Mouse (Mus musculus) lung, adult 2 months (tissue): Measurements from ENCODE around the gene Olfr430. TPM values are rescaled to one million over a fixed set of nuclear protein-coding genes. Genes with fewer than 3 reads are reported as not detected.
"Not testable (repeated sequence)": the region's sequence is repeated elsewhere in the genome, so short reads cannot be mapped to it uniquely, and the experiment has no call there.

ENCODE experiments used
- DNase-seq: peaks from one replicate; pipeline ENCODE4 v3.0.0; 2022
- H3K4me1 ChIP-seq: fragments of 200-500 bp; 2 replicates; pipeline ENCODE4 v1.6.1; 2011; ENCODE audit warnings: low read length; ENCODE audit not compliant: control insufficient read depth, insufficient read depth
- H3K4me3 ChIP-seq: fragments of 200-500 bp; replicated peaks from 2 replicates; pipeline ENCODE3; 2011; ENCODE audit warnings: low read depth, mild to moderate bottlenecking, control low read depth, low read length; ENCODE audit errors: extremely low read depth
- CTCF ChIP-seq: fragments of 200-500 bp; IDR thresholded peaks from 2 replicates; pipeline ENCODE4 v1.5.1; 2011; ENCODE audit warnings: mild to moderate bottlenecking, low read length, control low read depth; ENCODE audit not compliant: insufficient read depth
- POLR2A ChIP-seq: fragments of 200-500 bp; IDR thresholded peaks from 2 replicates; pipeline ENCODE4 v1.6.1; 2011; ENCODE audit warnings: low read depth, mild to moderate bottlenecking, control low read depth, low read length, borderline replicate concordance; ENCODE audit errors: extremely low read depth
- WGBS: fragments of 180-500 bp; shearing (Covaris S2); methylation state at CpG from one replicate; pipeline ENCODE4 v1.1.7; 2018; 5-methylcytosine and 5-hydroxymethylcytosine counted together
- polyA plus RNA-seq: library from polyadenylated mRNA; depleted of rRNA; stranded (reverse); fragments of >200 nt; gene quantifications from 2 replicates; pipeline ENCODE4 v1.2.3, GENCODE M21; 2012; rRNA removed

Gene Olfr430
- not detected in 2 replicates for polyA plus RNA-seq

DNA sequence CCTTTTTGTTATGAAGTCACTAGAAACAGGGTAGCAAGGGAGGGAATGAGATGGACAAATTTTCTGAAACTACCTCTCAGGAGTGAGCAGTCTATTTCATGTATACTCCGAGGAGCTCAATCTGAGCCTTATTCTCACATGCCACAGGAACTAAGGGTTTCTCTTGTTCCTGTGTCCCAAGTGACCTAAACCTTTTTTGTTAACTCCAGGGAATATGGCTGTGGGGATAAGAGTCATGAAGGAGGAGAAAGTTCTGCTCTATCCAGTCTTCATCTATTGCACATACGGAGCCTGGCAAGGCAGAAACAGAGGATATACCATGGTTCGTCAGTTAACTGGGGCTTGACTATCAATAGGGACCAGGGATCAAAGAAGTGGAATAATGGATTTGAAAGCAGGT lies at the start of gene Olfr430:
Gene Olfr430, plus strand, starts transcription at position 301 of the 400 bp plus-strand sequence.
- Histone ChIP-seq H3K4me3 (no peak within 1 kb of the TSS), H3K4me1 (no peaks in the 10 kb centered on the region)
- 86% methylated on average over 3 of the region's 3 CpGs for WGBS
- DNase-seq: no peak
- no peak for TF ChIP-seq POLR2A

DNA sequence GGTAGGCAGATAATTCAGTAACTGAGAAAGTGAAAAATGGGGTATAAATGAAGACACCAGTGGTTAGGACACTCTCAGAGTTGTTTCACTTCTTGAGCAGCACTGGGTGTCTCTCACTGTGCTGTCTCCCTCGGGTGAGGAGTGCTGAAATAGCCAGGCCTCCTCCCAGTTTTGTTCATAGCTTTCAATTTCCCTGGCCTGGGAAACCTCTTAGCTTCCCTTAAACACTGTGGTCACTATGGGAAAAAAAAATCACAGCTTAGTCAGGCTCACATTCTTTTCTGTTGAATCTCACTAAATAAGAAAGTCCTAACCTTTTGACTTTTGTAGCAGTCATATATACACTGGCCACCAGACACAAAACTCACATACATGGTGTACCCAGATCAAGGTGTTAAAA lies 34.7 kb upstream of the Olfr430 start, which contains the start of gene Ifi205:
Gene Ifi205, minus strand, starts transcription at position 113 of the 400 bp plus-strand sequence.
- H3K4me3 ChIP-seq: no peak within 1 kb of the TSS
- no peak for TF ChIP-seq POLR2A
- TF ChIP-seq CTCF: no peak
- WGBS: 23% methylated on average over 1 of the region's 1 CpGs
- no peaks in the 10 kb centered on the region for H3K4me1 ChIP-seq
- DNase-seq: no peak

DNA sequence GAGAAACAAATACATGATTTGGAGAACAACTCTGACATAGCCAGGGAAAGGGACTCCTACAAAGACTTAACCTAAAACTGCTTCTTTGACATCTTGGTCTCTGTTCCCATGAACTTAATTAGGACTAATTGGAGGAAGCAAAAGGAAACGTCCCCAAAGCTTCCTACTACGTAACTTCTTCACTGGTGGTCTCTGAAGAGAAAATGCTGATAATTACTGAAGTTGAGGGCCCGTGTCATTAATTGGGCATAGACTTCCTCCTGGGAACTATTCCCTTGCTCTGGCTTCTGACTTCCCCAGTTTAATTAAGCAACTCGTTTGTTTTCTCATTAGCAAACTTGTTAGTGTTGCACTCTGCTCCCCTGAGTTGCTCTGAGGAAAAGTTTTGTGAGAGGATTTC lies 30.6 kb upstream of the Olfr430 start:
- WGBS: 70% methylated on average over 4 of the region's 4 CpGs
- no peak for DNase-seq
- TF ChIP-seq CTCF (no peak), POLR2A (no peak)
- no peaks in the 10 kb centered on the region; the same call in 1 of the 2 replicates for H3K4me1 ChIP-seq
- H3K4me3 ChIP-seq: no peak overlapping the region

DNA sequence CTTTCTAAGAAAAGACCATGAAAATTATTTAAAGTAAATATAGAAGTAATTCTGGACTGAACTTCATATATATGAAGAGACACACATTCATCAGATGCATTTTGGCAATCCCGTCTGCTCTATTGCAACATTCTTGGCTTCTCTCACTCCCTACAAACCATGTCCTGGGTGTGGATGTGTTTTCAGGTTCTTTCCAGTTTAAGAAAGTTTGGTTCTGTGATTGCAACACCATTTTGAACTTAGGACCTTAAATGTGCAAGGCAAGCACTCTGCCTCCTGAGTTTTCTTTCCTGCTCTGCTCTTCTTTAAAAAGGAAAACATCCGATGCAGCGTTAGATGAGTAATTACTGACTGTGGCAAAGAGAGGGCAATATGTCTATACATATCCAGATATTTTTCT lies 27.9 kb upstream of the Olfr430 start:
- no peak overlapping the region for H3K4me3 ChIP-seq
- DNase-seq: no peak
- TF ChIP-seq POLR2A (no peak), CTCF (no peak)
- H3K4me1 ChIP-seq: no peaks in the 10 kb centered on the region; the same call in 1 of the 2 replicates
- 75% methylated on average over 3 of the region's 3 CpGs for WGBS

DNA sequence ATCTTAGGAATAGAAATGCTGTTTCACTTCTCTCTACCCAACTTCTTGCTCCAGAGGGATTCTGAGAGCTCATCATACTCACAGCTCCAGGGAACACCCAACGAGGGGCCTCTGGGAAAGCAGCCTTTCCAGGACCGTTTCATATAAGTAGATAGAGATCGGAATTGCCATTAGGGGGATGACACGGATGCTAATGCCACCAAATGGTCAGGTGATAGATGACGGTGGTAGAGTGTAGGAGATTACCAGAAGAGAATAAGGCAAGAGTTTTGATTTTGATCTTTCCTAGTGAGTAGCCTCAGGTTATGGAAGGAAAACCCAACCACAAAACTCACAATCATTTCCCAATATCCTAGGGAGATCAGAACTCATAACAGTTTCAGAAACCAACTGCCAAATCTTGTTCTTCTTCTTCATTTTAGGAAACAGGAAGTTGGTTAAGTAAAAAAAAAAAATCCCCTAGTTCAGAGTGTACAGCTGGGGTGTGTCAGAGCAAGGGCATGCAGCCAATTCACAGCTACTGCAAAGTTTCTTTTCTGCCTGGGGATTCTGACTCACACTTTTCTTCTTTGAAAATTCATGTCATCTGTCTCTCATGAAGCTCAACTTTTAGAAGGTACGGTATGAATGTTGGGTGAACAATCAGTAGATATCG lies 25.8 kb upstream of the Olfr430 start, which contains the start of gene Olfr433:
Gene Olfr433, plus strand, starts transcription at position 183 of the 655 bp plus-strand sequence.
- H3K4me1 ChIP-seq: no peaks in the 10 kb centered on the region; the same call in 1 of the 2 replicates
- no peak within 1 kb of the TSS for H3K4me3 ChIP-seq
- WGBS: 58% methylated on average over 7 of the region's 7 CpGs
- TF ChIP-seq CTCF: no peak
- no peak for TF ChIP-seq POLR2A
- DNase-seq: peak; percentile 24

DNA sequence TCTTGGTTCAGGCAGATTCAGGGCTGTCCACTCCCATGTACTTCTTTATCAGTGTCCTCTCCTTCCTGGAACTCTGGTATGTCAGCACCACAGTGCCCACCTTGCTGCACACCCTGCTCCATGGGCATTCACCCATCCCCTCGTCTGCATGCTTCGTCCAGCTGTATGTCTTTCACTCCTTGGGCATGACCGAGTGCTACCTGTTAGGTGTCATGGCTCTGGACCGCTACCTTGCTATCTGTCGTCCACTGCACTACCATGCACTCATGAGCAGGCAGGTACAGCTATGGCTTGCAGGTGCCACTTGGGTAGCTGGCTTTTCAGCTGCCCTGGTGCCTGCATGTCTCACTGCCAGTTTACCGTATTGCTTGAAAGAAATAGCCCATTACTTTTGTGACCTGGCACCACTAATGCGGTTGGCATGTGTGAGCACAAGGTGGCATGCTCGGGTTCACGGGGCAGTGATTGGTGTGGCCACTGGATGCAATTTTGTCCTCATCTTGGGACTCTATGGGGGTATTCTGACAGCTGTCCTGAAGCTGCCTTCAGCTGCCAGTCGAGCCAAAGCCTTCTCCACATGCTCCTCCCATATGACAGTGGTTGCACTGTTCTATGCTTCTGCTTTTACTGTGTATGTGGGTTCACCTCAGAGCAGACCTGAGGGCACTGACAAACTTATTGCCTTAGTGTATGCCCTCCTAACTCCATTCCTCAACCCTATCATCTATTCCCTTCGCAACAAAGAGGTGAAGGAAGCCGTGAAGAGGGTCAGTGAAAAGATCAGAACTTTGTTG lies 24.1 kb upstream of the Olfr430 start:
- H3K4me1 ChIP-seq, DNase-seq, H3K4me3 ChIP-seq: not testable (repeated sequence)
- WGBS: 80% methylated on average over 12 of the region's 12 CpGs

DNA sequence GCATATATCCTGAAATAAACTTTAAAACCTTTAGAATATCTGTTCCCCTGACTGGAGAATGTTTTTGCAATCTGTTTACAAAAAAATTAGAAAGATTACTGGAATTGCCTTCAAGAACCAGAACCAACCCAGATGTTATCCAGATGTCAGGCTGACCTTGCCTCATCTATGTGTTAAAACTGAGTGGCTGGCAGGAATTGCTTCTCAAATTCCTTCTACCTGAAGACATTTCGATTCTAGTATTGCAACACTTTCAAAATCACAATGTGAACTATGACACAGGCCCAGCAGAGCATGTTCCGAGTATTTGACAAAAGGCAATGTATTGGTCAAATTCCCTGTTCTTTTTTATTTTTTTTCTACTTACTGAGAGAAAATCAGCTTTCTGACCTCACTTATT lies 22.0 kb upstream of the Olfr430 start:
- DNase-seq: no peak
- TF ChIP-seq POLR2A: no peak
- no peak for TF ChIP-seq CTCF
- no peak overlapping the region for H3K4me3 ChIP-seq
- H3K4me1 ChIP-seq: no peaks in the 10 kb centered on the region; the same call in 1 of the 2 replicates
- WGBS: 51% methylated on average over 2 of the region's 2 CpGs

DNA sequence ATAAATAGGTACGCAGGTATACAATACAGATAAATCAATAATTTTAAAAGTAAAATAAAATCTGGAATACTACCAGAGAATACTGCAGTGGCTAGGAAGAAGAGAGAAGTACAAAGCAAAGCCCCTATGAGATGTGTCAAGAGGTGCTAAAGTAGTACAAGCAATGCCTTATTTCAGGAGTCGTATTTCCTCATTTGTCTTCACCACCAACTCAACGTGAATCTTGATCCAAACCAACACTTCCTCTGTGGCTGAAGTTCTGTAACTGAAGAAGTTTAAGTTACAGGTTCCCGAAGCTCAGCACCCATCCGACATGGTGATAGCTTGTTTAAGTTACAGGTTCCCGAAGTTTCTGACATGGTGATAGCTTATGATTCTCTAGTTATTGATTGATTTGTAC lies 18.2 kb upstream of the Olfr430 start:
- H3K4me1 ChIP-seq, DNase-seq, H3K4me3 ChIP-seq: not testable (repeated sequence)
- 68% methylated on average over 6 of the region's 6 CpGs for WGBS

DNA sequence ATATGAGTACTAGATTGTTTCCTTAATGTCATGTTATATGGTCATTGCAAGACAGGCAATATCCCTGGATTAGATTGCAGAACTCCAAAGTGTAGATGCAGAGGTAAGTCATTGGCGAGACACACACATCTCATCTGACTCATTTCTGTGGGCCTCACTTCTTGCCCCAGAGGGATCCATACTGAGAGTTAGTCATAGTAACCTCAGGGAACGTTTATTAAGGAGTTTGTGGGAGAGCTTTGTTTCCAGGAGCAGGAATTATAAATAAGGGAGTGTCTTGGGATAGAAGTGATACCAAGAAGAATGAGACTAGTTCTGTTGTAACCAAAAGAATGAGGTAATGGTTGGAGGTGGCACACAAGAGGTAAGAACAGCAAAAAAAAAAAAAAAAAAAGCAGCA lies 17.5 kb upstream of the Olfr430 start, which contains the start of gene Olfr432:
Gene Olfr432, plus strand, starts transcription at position 313 of the 400 bp plus-strand sequence.
- WGBS: 57% methylated on average over 2 of the region's 2 CpGs
- TF ChIP-seq CTCF (no peak), POLR2A (no peak)
- no peak within 1 kb of the TSS for H3K4me3 ChIP-seq
- DNase-seq: no peak
- no peaks in the 10 kb centered on the region for H3K4me1 ChIP-seq

DNA sequence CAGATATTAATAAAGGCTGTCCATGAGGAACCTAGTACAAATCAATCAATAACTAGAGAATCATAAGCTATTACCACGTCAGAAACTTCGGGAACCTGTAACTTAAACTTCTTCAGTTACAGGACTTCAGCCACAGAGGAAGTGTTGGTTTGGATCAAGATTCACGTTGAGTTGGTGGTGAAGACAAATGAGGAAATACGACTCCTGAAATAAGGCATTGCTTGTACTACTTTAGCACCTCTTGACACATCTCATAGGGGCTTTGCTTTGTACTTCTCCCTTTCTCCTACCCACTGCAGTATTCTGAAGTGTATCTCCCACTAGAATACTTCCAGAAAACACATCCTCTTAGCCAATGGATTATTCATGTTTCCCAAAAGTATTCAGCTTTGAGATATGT lies 17.0 kb upstream of the Olfr430 start:
- H3K4me1 ChIP-seq, DNase-seq, H3K4me3 ChIP-seq: not testable (repeated sequence)
- 56% methylated on average over 4 of the region's 4 CpGs for WGBS
